Mouse (Mus musculus) embryonic facial prominence, embryonic 11.5 days (tissue): ENCODE data around the gene Tmem95. TPM values are rescaled to one million over a fixed set of nuclear protein-coding genes. Genes with fewer than 3 reads are reported as not detected.
"Not testable (repeated sequence)": the region's sequence is repeated elsewhere in the genome, so short reads cannot be mapped to it uniquely, and the experiment has no call there.

Source experiments
- ATAC-seq: fragments of 200-750 bp; cut with Nextera tagmentation; replicated peaks from 2 replicates; pipeline ENCODE4 v1.8.0; 2017; ENCODE audit warnings: low read depth; ENCODE audit not compliant: insufficient number of reproducible peaks, low FRiP score, low TSS enrichment
- DNase-seq: peaks from one replicate; pipeline ENCODE4 v3.0.0-alpha.2; 2015; ENCODE audit warnings: low spot score
- H3K27ac ChIP-seq: fragments of 300-500 bp; sonication (generic); replicated peaks from 2 replicates; pipeline ENCODE4 v1.5.1; 2014; ENCODE audit warnings: mild to moderate bottlenecking, low read depth, low read length, control low read depth
- H3K27me3 ChIP-seq: fragments of 300-500 bp; sonication (generic); 2 replicates; pipeline ENCODE4 v1.6.1; 2014; ENCODE audit warnings: mild to moderate bottlenecking, low read length, moderate library complexity, mixed read lengths; ENCODE audit not compliant: control insufficient read depth, insufficient read depth
- H3K36me3 ChIP-seq: fragments of 300-500 bp; sonication (generic); replicated peaks from 2 replicates; pipeline ENCODE4 v1.6.1; 2014; ENCODE audit warnings: low read depth, mild to moderate bottlenecking, low read length, moderate library complexity, mixed read lengths; ENCODE audit not compliant: control insufficient read depth, insufficient read depth
- H3K4me1 ChIP-seq: fragments of 300-500 bp; sonication (generic); 2 replicates; pipeline ENCODE4 v1.6.1; 2014; ENCODE audit warnings: low read length, mixed read lengths; ENCODE audit not compliant: control insufficient read depth, insufficient read depth
- H3K4me2 ChIP-seq: fragments of 300-500 bp; sonication (generic); 2 replicates; pipeline ENCODE4 v1.6.1; 2014; ENCODE audit warnings: low read depth, mild to moderate bottlenecking, control low read depth, low read length, moderate library complexity
- H3K4me3 ChIP-seq: fragments of 300-500 bp; sonication (generic); 2 replicates; pipeline ENCODE4 v1.5.1; 2014; ENCODE audit warnings: low read depth, low read length, control low read depth
- H3K9ac ChIP-seq: fragments of 300-500 bp; sonication (generic); replicated peaks from 2 replicates; pipeline ENCODE4 v1.6.1; 2014; ENCODE audit warnings: mild to moderate bottlenecking, control low read depth, low read length
- H3K9me3 ChIP-seq: fragments of 300-500 bp; sonication (generic); replicated peaks from 2 replicates; pipeline ENCODE4 v1.6.1; 2016; ENCODE audit warnings: mild to moderate bottlenecking, low read length, inconsistent platforms, mixed read lengths; ENCODE audit not compliant: control insufficient read depth
- WGBS: fragments of 180-500 bp; shearing (Covaris S2); extraction: QIAGEN DNeasy Blood & Tissue Kit; methylation state at CpG from one replicate; pipeline ENCODE4 v1.1.7; 2014; 5-methylcytosine and 5-hydroxymethylcytosine counted together
- polyA plus RNA-seq: library from polyadenylated mRNA; unstranded; fragments of >200 nt; fragmentation: Nextera tagmentation; extraction: Ambion mirVana; gene quantifications from 2 replicates; pipeline ENCODE4 v1.2.1, GENCODE M21; 2014

The Tmem95 gene
- polyA plus RNA-seq, 1 experiment from 2014 or later, result not detected

DNA sequence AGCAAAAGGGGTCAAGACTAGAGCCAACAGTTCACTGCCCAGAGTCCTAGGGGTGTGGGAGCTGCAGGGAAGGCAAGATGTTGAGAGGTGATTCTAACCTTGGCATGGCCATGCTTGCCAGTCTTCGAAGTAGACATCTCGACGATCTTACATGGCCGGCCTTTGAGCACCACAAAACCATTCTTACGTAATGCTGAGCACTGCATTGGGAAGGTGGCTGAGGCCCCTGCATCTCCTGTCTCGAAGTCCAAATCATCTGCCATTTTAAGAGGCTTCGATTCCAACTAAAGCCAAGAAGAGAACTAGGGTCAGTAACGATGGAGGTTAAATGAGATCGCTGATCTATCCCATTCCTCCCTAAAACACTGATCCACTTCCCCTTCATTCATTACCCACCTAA is 41.2 kb upstream of the Tmem95 start:
- Histone ChIP-seq H3K4me2 (peak overlapping the region; percentile 82), H3K27ac (no peak overlapping the region), H3K9ac (peak overlapping the region; percentile 11; the same call in 1 of the 2 replicates), H3K9me3 (no peaks in the 10 kb centered on the region), H3K36me3 (peaks cover 22% of the 10 kb centered on the region), H3K27me3 (no peaks in the 10 kb centered on the region), H3K4me1 (peaks cover 12% of the 10 kb centered on the region), H3K4me3 (peak overlapping the region; percentile 97)
- ATAC-seq, result no peak
- DNase-seq, result no peak
- 84% methylated on average over 9 of the region's 9 CpGs for WGBS

DNA sequence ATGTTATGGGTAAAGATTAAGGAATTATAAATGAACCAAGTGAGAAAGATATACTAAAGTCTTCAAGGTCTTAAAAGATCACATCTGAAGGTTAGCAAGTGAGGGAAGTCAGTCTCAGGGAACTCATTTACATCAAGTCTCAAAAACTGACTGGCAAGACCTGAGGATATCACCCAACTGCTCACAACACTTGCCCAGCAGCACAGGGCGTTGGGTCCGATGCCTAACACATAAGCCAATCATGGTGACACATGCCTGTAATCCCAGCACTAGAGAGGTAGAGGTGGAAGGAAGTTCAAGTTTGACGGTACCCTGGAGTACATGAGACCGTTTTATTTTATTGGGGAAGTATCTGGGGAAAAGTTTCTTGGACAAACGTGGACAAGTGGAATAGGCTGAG is 40.3 kb upstream of the Tmem95 start:
- Histone ChIP-seq H3K4me3 (no peak overlapping the region), H3K36me3 (peaks cover 22% of the 10 kb centered on the region), H3K27me3 (no peaks in the 10 kb centered on the region), H3K4me1 (peaks cover 12% of the 10 kb centered on the region), H3K4me2 (no peak overlapping the region), H3K9me3 (no peaks in the 10 kb centered on the region), H3K27ac (no peak overlapping the region), H3K9ac (no peak overlapping the region)
- no peak for DNase-seq
- no peak for ATAC-seq
- 85% methylated on average over 5 of the region's 5 CpGs for WGBS

DNA sequence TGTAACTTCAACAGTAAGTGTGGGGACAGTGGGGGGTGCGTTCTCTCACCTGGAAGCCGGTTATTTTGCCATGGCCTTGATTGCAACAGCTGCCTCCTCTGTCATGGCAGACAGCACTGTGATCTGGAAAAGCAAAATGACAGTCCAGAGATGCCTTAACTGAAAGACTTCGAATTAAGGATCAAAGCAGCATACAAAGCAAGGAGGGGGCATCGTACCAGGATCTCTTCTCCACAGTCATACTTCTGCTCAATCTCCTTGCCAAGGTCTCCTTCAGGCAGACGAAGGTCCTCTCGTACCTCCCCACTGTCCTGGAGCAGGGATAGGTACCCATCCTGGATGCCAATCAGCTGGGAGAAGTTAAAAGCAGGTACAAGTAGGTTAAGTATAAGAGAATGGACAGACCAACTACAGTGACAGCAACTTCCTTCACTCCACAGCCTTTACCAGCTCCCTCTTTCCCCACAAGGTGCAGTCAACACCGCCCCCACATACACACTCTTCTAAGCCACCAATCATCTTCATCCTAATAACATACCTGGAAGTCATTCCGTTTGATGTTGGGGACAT is 39.6 kb upstream of the Tmem95 start:
- no peak overlapping the region for H3K9ac ChIP-seq
- 83% methylated on average over 8 of the region's 8 CpGs for WGBS
- no peak overlapping the region for H3K4me3 ChIP-seq
- no peak overlapping the region for H3K4me2 ChIP-seq
- H3K9me3 ChIP-seq, result no peaks in the 10 kb centered on the region
- H3K36me3 ChIP-seq, result peaks cover 22% of the 10 kb centered on the region
- ATAC-seq (no peak), DNase-seq (no peak)
- H3K27ac ChIP-seq, result no peak overlapping the region
- H3K4me1 ChIP-seq, result peaks cover 12% of the 10 kb centered on the region
- no peaks in the 10 kb centered on the region for H3K27me3 ChIP-seq

DNA sequence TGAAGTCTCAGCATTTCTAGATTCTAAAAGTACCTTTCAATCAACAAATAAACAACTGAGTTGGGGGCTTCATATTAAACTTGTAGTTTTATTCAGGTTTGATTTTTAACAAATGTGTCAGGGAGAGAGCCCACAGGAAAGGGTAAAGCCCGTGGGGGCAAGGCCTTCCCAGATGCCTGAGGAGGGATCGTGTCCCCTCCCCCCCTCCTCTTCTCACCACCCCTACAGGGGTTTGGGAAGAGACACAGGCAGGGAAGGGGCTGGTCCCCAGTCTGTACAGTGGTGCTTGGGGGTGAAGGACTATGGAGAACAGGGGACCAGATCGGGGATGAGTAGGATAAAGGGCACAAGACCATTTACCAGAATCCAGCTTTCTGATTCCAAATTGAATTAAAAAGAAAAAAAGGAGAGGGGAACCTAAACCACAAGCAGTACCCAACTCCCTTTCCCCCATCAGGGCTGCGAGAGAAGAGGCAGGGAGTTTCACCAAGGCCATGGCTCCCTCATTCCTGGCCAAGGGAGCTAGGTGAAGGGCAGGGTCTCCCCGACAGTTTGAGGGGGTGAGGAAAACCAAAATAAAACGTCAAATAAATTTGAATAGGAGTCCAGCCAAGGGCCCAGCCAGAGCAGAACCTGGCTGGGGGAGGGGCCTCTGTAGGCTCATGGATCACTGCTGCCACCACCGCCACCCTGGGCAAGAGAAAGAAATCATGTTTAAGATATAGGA is 39.0 kb upstream of the Tmem95 start:
- not testable (repeated sequence) for H3K9me3 ChIP-seq, H3K4me2 ChIP-seq, H3K4me3 ChIP-seq, DNase-seq, ATAC-seq, H3K9ac ChIP-seq, H3K27ac ChIP-seq, H3K27me3 ChIP-seq
- WGBS, result 71% methylated on average over 7 of the region's 7 CpGs
- Histone ChIP-seq H3K36me3 (peaks cover 26% of the 10 kb centered on the region), H3K4me1 (peaks cover 12% of the 10 kb centered on the region)

DNA sequence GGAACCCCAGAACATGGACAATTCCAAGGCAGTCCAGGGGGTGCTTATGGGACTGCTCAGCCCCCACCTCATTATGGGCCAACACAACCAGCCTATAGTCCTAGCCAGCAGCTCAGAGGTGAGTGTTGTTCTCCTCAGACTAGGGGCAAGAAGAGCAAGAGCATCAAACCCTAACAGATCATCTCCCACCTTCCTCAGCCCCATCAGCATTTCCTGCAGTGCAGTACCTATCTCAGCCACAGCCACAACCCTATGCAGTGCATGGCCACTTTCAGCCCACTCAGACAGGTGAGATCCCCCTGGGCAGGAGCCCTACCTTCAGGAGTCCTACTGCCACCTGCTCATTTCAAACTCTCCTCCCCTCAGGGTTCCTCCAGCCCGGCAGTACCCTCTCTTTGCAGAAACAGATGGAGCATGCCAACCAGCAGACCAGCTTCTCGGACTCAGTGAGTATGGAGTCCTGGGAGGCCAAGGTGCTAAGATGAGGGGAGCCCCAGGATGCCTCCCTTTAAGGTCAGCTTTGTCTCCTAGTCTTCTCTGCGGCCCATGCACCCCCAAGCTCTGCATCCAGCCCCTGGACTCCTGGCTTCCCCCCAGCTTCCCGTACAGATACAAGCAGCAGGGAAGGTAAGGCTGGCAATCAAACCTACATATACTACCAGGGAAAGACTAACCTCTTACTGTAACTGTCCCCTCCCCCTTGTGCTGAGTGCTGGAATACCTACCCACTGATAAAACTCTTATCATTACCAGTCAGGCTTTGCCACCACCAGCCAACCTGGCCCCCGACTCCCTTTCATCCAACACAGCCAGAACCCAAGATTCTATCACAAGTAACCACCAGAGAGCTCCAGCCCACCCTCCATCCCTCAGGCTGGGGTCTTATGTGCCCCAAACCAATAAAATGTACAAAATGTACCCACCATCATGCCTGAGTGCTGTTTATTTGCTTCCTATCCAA is 38.1 kb upstream of the Tmem95 start:
- no peaks in the 10 kb centered on the region for H3K27me3 ChIP-seq
- DNase-seq, result no peak
- H3K4me2 ChIP-seq, result 0 out of 2 replicates have a peak overlapping the region, but pooled peaks have one; percentile 1
- ATAC-seq, result no peak
- no peak overlapping the region for H3K27ac ChIP-seq
- peaks cover 12% of the 10 kb centered on the region for H3K4me1 ChIP-seq
- H3K9me3 ChIP-seq, result no peaks in the 10 kb centered on the region
- H3K4me3 ChIP-seq, result 0 out of 2 replicates have a peak overlapping the region, but pooled peaks have one; percentile 5
- 61% methylated on average over 5 of the region's 5 CpGs for WGBS
- peaks cover 29% of the 10 kb centered on the region for H3K36me3 ChIP-seq
- H3K9ac ChIP-seq, result no peak overlapping the region; the same call in 1 of the 2 replicates

DNA sequence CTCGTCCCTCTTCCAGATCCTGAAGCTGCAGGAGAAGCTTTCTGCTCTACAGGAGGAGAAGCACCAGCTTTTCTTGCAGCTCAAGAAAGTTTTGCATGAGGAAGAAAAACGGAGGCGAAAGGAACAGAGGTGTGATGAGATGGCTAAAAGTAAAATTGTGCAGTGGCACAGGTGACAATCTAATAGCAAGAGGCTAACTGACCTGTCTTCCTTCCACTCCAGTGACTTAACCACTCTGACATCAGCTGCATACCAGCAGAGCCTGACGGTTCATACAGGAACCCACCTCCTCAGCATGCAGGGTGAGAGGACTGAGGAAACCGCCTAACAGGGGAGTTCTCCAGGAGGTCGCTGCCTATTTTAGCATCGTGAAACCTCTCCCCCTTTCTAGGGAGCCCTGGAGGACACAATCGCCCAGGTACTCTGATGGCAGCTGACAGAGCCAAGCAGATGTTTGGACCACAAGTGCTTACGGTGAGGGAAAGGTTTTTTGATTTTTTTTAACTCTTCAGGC is 37.2 kb upstream of the Tmem95 start:
- DNase-seq (no peak), ATAC-seq (no peak)
- Histone ChIP-seq H3K27ac (peak overlapping the region; percentile 8; the same call in 1 of the 2 replicates), H3K36me3 (peaks cover 35% of the 10 kb centered on the region), H3K27me3 (no peaks in the 10 kb centered on the region), H3K9me3 (no peaks in the 10 kb centered on the region), H3K4me2 (peak overlapping the region; percentile 98), H3K9ac (peak overlapping the region; percentile 91), H3K4me3 (peak overlapping the region; percentile 86), H3K4me1 (peaks cover 12% of the 10 kb centered on the region)
- WGBS, result 34% methylated on average over 9 of the region's 9 CpGs

DNA sequence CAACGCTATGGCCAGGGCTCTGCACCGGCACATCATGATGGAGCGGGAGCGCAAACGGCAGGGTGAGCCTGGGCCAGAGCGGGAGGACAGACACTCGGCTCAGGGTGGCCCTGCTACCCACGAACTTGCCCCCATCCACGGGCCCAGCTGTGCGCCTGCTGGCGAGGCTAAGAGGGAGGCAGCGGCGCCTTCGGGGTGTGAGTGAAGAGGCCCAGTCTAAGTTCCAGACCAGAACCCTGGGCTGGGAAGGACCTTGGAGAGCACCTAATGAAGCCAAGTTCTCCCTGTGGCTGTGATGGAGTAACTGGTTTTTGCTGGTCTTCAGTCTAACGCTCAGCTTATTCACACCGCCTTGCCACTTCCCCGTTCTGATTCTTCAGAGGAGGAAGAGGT is 36.5 kb upstream of the Tmem95 start:
- Histone ChIP-seq H3K4me1 (peaks cover 10% of the 10 kb centered on the region), H3K4me3 (peak overlapping the region; percentile 86), H3K27me3 (no peaks in the 10 kb centered on the region), H3K27ac (peak overlapping the region; percentile 72), H3K4me2 (peak overlapping the region; percentile 98), H3K9me3 (no peaks in the 10 kb centered on the region), H3K9ac (peak overlapping the region; percentile 91), H3K36me3 (peaks cover 40% of the 10 kb centered on the region)
- DNase-seq, result peak; percentile 53
- ATAC-seq, result no peak; the same call in 1 of the 2 replicates
- 2% methylated on average over 17 of the region's 17 CpGs for WGBS
